Mouse (Mus musculus): Measurements from ENCODE around the gene Gm14412. TPM values are rescaled to one million over a fixed set of nuclear protein-coding genes. Genes with fewer than 3 reads are reported as not detected.
"Not testable (repeated sequence)": the region's sequence is repeated elsewhere in the genome, so short reads cannot be mapped to it uniquely, and the experiment has no call there.

Gene Gm14412
- polyA plus RNA-seq (2016; fragmentation: Nextera tagmentation; extraction: Ambion mirVana) = 0.28 and 0.48 TPM in 2 replicates

DNA sequence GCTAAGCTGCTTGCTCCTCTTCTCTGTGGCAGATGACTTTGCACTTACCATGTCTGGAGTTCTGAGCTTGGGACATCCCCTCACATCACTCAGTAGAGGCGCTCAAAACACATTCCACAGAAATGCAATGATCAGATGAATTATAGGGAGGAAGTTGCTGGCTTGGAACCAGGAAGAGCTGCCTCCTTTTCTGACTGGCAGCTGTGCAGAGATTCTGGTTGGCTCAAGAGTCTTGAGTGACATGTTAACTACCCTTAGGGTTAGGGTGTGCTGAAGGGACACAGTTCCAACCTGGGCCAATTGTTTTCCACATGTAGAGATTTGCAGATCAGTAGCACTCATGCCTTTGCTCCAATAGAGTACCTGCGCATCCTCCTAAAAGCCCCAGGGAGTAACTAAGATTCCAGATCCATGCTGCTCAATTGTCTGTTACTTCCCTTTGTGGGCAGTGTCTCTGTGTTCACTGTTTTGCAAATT is at the start of gene Gm14412:
Gene Gm14412, minus strand, starts transcription at position 51 of the 477 bp plus-strand sequence.
- H3K4me1 ChIP-seq (replicated peaks); H3K27me3 ChIP-seq (replicated peaks); H3K4me3 ChIP-seq; H3K36me3 ChIP-seq; H3K9ac ChIP-seq; H3K9me3 ChIP-seq (replicated peaks); ATAC-seq (ENCODE audit: insufficient number of reproducible peaks, low FRiP score); H3K27ac ChIP-seq (ENCODE audit: poor library complexity, severe bottlenecking); H3K4me2 ChIP-seq: not testable (repeated sequence)
- 69% methylated on average over 2 of the region's 2 CpGs for WGBS

DNA sequence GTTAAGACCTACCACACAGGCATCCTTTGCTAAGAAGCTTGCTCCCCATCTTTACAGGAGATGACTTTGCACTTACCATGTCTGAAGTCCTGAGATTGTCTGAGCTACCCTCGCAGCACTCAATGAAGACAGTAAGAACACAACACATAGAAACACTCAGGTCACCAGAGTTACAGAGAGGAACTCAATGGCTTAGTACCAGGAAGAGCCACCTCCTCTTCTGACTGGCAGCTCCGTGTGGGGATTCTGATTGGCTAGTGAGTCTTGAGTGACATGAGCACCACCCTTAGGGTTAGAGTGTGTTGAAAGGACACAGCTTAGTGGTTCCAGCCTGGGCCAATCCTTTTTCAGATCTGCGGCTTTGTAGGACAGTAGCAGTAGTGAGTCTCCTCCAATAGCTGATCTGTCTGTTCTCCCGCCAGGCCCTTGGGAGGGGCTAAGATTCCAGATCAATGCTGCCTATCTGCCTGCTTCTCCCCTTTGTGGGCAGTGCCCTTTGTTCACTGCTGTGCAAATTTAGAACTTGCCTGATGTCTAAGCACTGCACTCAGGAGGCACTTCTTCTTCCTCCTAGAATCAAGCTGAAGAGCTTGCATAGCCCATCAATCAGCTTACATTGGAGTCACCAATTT is 5.7 kb upstream of the Gm14412 start:
- not testable (repeated sequence) for H3K27me3 ChIP-seq (replicated peaks); H3K9ac ChIP-seq; H3K4me2 ChIP-seq; H3K36me3 ChIP-seq; H3K4me1 ChIP-seq (replicated peaks); H3K4me3 ChIP-seq; H3K27ac ChIP-seq (ENCODE audit: poor library complexity, severe bottlenecking); ATAC-seq (ENCODE audit: insufficient number of reproducible peaks, low FRiP score); H3K9me3 ChIP-seq (replicated peaks)
- WGBS = 66% methylated on average over 4 of the region's 4 CpGs

DNA sequence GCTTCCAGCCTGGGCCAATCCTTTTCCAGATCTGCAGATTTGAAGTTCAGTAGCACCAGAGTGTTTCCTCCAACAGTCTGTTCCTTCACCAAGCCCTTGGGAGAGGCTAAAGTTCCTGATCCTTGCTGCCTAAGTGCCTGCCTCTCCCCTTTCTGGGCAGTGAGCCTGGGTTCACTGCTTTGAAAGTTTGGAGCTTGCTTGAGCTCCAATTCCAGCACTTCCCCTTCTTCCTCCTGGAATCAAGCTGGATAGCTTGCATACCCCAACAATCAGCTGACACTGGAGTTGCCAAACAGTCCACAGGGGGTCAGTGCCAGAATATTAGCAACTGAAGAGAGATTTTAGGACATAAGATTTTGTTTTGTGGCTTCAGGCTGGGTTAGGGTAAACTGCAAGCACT is 2.7 kb downstream of the Gm14412 start:
- H3K9ac ChIP-seq; H3K9me3 ChIP-seq (replicated peaks); H3K27ac ChIP-seq (ENCODE audit: poor library complexity, severe bottlenecking); H3K4me1 ChIP-seq (replicated peaks); H3K4me2 ChIP-seq; ATAC-seq (ENCODE audit: insufficient number of reproducible peaks, low FRiP score); H3K4me3 ChIP-seq; H3K36me3 ChIP-seq; H3K27me3 ChIP-seq (replicated peaks): not testable (repeated sequence)

DNA sequence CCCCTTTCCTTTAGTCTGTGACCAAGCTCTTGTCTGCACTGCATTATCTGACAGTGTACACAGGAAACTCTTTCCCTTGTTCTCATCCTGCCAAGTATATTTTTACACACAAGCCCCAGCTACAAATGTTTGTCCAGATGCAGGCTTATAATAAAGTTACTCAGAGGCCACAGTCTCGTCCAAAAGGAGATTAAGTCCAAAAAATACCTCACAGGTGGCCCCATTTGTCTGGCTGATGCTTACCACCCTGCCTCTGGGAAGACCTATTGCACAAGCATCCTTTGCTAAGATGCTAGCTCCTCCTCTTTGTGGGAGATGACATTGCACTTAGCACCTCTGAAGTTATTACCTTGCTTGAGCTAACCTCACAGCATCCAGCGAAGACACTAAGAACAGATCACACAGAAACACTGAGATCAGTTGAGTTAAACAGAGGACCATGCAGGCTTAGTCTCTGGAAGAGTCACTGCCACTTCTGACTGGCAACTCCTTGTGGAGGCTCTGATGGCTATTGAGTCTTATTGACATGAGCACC is 3.3 kb downstream of the Gm14412 start:
- 57% methylated on average over 2 of the region's 2 CpGs for WGBS
- not testable (repeated sequence) for H3K27me3 ChIP-seq (replicated peaks); H3K4me3 ChIP-seq; ATAC-seq (ENCODE audit: insufficient number of reproducible peaks, low FRiP score); H3K4me2 ChIP-seq; H3K36me3 ChIP-seq; H3K27ac ChIP-seq (ENCODE audit: poor library complexity, severe bottlenecking); H3K9ac ChIP-seq; H3K4me1 ChIP-seq (replicated peaks); H3K9me3 ChIP-seq (replicated peaks)

DNA sequence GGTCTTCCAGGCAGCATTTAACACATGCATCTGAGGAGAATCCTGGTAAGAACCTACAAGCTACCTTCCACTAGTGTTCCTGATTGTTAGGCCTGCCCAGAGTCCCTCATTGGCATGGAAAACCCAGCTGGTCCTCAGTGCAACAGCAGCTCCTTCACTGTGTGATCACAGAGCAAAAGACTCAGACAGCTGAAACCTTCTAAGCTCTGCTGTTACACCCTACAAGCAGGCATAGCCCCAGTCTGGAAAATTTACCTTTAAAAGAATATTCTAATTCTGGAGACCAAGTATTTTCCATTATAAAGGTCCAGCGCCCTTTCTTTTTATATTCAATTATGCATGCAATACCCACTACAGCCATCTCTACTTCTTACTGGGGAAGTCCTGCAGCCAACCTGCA is 5.1 kb downstream of the Gm14412 start:
- Histone ChIP-seq H3K27ac (ENCODE audit: poor library complexity, severe bottlenecking) (no peak overlapping the region), H3K4me2 (no peak overlapping the region), H3K4me3 (no peak overlapping the region), H3K36me3 (no peaks in the 10 kb centered on the region), H3K9me3 (replicated peaks) (0 out of 2 replicates have a peak, but pooled peaks cover 3% of the 10 kb centered on the region), H3K4me1 (replicated peaks) (no peaks in the 10 kb centered on the region), H3K27me3 (replicated peaks) (no peaks in the 10 kb centered on the region), H3K9ac (no peak overlapping the region)
- no peak for ATAC-seq (ENCODE audit: insufficient number of reproducible peaks, low FRiP score)
- WGBS = 68% methylated on average over 1 of the region's 1 CpGs

DNA sequence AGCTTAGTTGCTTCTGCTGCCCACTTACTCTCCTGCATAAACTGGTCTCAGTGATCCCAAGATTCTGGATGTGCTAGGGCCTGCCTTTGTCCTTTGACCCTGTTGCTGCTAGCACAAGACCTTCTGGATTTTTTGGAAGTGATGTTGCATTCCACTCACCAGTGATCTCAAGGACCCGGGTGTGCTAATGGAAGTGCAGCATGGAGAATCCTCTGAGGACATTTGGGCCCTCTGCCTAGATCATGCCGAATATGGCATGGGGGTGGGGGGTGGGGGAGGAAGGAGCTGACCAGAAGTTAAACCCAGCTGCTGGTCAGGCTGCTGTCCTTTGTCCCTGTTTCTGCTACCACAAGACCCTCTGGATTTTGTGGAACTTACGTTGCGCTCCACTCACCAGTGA is 14.5 kb downstream of the Gm14412 start:
- not testable (repeated sequence) for H3K4me1 ChIP-seq (replicated peaks); H3K27me3 ChIP-seq (replicated peaks); H3K27ac ChIP-seq (ENCODE audit: poor library complexity, severe bottlenecking); H3K9me3 ChIP-seq (replicated peaks); ATAC-seq (ENCODE audit: insufficient number of reproducible peaks, low FRiP score); H3K4me3 ChIP-seq; H3K9ac ChIP-seq; H3K4me2 ChIP-seq; H3K36me3 ChIP-seq
- WGBS = 79% methylated on average over 4 of the region's 4 CpGs

DNA sequence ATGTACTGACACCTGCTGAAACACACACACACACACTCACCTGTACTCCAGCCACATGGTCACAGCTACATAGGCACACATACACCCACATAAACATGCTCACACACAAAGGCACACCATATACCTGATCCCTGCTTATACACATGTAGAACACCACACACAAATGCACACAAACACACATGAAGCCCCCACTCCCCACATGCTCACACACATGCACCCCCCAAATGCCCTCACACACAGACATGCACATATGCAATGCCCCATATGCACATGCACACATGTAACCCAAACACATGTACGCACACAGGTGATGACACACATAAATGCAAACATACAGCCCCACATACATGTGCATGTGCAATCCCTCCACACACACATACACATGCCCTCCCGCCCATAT is 19.1 kb downstream of the Gm14412 start:
- not testable (repeated sequence) for H3K4me3 ChIP-seq; H3K9me3 ChIP-seq (replicated peaks); H3K27ac ChIP-seq (ENCODE audit: poor library complexity, severe bottlenecking); H3K9ac ChIP-seq; H3K4me2 ChIP-seq; H3K4me1 ChIP-seq (replicated peaks); H3K36me3 ChIP-seq; H3K27me3 ChIP-seq (replicated peaks); ATAC-seq (ENCODE audit: insufficient number of reproducible peaks, low FRiP score)
- no CpG with 5 or more reads among the region's 2 CpGs for WGBS

DNA sequence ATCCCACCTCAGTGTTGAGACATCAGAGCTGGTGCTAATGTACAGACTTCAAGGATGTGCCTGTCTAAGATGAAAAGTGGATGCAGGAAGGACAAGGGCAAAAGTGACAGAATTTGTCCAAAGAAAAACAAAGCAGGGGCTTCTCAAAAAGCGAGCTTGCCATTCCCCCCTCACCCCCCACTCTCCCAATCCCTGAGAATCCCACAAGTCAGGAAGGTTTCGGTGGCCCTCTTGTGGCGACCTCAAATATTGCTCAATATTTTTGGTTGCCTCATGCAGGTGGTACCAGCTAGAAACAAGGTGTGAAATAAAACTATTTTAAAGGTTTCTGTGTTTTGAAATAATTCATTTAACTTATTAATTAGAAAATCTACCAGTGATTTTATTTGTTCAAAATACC is 40.4 kb downstream of the Gm14412 start:
- not testable (repeated sequence) for H3K27ac ChIP-seq (ENCODE audit: poor library complexity, severe bottlenecking); H3K9ac ChIP-seq; H3K9me3 ChIP-seq (replicated peaks); H3K4me2 ChIP-seq; H3K4me3 ChIP-seq; ATAC-seq (ENCODE audit: insufficient number of reproducible peaks, low FRiP score); H3K36me3 ChIP-seq; H3K4me1 ChIP-seq (replicated peaks); H3K27me3 ChIP-seq (replicated peaks)
- 19% methylated on average over 3 of the region's 3 CpGs for WGBS

DNA sequence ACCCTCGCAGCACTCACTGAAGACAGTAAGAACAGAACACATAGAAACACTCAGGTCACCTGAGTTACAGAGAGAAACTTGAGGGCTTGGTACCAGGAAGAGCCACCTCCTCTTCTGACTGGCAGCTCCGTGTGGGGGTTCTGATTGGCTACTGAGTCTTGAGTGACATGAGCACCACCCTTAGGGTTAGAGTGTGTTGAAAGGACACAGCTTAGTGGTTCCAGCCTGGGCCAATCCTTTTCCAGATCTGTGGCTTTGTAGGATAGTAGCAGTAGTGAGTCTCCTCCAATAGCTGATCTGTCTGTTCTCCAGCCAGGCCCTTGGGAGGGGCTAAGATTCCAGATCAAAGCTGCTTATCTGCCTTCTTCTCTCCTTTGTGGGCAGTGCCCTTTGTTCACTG is 46.4 kb downstream of the Gm14412 start:
- not testable (repeated sequence) for H3K4me1 ChIP-seq (replicated peaks); H3K27ac ChIP-seq (ENCODE audit: poor library complexity, severe bottlenecking); H3K27me3 ChIP-seq (replicated peaks); H3K9me3 ChIP-seq (replicated peaks); H3K4me3 ChIP-seq; H3K4me2 ChIP-seq; ATAC-seq (ENCODE audit: insufficient number of reproducible peaks, low FRiP score); H3K36me3 ChIP-seq; H3K9ac ChIP-seq
- 69% methylated on average over 2 of the region's 2 CpGs for WGBS

DNA sequence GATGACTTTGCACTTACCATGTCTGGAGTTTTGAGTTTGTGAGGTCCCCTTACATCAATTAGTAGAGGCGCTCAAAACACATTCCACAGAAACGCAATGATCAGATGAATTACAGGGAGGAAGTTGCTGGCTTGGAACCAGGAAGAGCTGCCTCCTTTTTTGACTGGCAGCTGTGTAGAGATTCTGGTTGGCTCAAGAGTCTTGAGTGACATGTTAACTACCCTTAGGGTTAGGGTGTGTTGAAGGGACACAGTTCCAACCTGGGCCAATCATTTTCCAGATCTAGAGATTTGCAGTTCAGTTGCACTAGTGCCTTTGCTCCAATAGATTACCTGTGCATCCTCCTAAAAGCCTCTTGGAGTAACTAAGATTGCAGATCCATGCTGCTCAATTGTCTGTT is 51.9 kb downstream of the Gm14412 start:
- not testable (repeated sequence) for H3K36me3 ChIP-seq; H3K4me1 ChIP-seq (replicated peaks); H3K9me3 ChIP-seq (replicated peaks); H3K9ac ChIP-seq; H3K27me3 ChIP-seq (replicated peaks); H3K4me2 ChIP-seq; H3K4me3 ChIP-seq; H3K27ac ChIP-seq (ENCODE audit: poor library complexity, severe bottlenecking); ATAC-seq (ENCODE audit: insufficient number of reproducible peaks, low FRiP score)
- 82% methylated on average over 2 of the region's 2 CpGs for WGBS

DNA sequence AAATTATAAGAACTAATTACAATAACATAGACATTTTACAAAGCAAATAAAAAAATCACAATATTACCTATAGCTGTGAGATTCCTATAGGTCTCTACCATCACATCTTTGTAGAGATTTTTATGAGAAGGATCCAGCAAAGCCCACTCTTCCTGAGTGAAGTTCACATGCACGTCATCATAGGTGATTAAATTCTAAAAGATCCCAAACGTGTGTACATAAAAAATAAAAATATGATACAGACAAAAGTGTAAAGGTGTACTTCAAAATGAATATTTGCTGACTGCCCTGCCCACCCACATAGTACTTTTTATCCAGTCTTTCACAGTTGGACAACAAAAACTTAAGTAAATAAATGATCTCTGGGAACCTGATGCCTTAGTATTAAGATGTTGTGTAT is 57.2 kb downstream of the Gm14412 start, which contains the start of gene Gm14409:
Gene Gm14409, minus strand, starts transcription at position 101 of the 400 bp plus-strand sequence.
- WGBS = no CpG with 5 or more reads among the region's 2 CpGs
- H3K4me2 ChIP-seq; H3K4me3 ChIP-seq; H3K4me1 ChIP-seq (replicated peaks); H3K9me3 ChIP-seq (replicated peaks); H3K27ac ChIP-seq (ENCODE audit: poor library complexity, severe bottlenecking); ATAC-seq (ENCODE audit: insufficient number of reproducible peaks, low FRiP score); H3K27me3 ChIP-seq (replicated peaks); H3K36me3 ChIP-seq; H3K9ac ChIP-seq: not testable (repeated sequence)

Measured in heart, embryonic 12.5 days (tissue).